Mouse (Mus musculus) heart, adult 11 months (tissue): Measurements from ENCODE around the gene Trim11.
A peak's percentile ranks its signal among the peaks of the same experiment; 100 is the strongest.

Experiments
- DNase-seq: peaks from one replicate; pipeline ENCODE4 v3.0.0; 2022

Trim11 gene

GRCm38 (mm10) chr11:58957226-58957914 lies 20.5 kb upstream of the Trim11 start:
- DNase-seq: peak; percentile 86

GRCm38 (mm10) chr11:58958536-58958935 lies 19.4 kb upstream of the Trim11 start:
- DNase-seq: peak; percentile 67

- peak; percentile 88 for DNase-seq
Measured at GRCm38 (mm10) chr11:58959186-58959825, 18.6 kb upstream of the Trim11 start.

GRCm38 (mm10) chr11:58959921-58960465 lies 17.9 kb upstream of the Trim11 start:
- peak; percentile 99 for DNase-seq

GRCm38 (mm10) chr11:58961364-58962177 lies 16.3 kb upstream of the Trim11 start:
- DNase-seq: peak; percentile 91

GRCm38 (mm10) chr11:58963543-58963942 lies 14.3 kb upstream of the Trim11 start:
- peak; percentile 94 for DNase-seq

GRCm38 (mm10) chr11:58964216-58964615 lies 13.7 kb upstream of the Trim11 start:
- peak; percentile 64 for DNase-seq

- DNase-seq: peak; percentile 91
Measured at GRCm38 (mm10) chr11:58965001-58965760, 12.7 kb upstream of the Trim11 start.

GRCm38 (mm10) chr11:58967346-58967745 lies 10.5 kb upstream of the Trim11 start:
- DNase-seq: peak; percentile 22

GRCm38 (mm10) chr11:58968551-58968950 lies 9.3 kb upstream of the Trim11 start:
- DNase-seq: peak; percentile 91

- DNase-seq: peak; percentile 66
Measured at GRCm38 (mm10) chr11:58969027-58969426, 8.9 kb upstream of the Trim11 start.

GRCm38 (mm10) chr11:58969659-58970058 lies 8.2 kb upstream of the Trim11 start:
- no peak for DNase-seq

GRCm38 (mm10) chr11:58970831-58971530 lies 6.9 kb upstream of the Trim11 start:
- DNase-seq: peak; percentile 83

GRCm38 (mm10) chr11:58971796-58972195 lies 6.1 kb upstream of the Trim11 start:
- DNase-seq: peak; percentile 80

GRCm38 (mm10) chr11:58974414-58974813 lies 3.5 kb upstream of the Trim11 start:
- peak; percentile 72 for DNase-seq

- DNase-seq: peak; percentile 88
Measured at GRCm38 (mm10) chr11:58977150-58977549, 743 bp upstream of the Trim11 start.

GRCm38 (mm10) chr11:58977607-58978026 lies 276 bp upstream of the Trim11 start:
- DNase-seq: no peak

GRCm38 (mm10) chr11:58978706-58979030 lies 775 bp downstream of the Trim11 start:
- no peak for DNase-seq

GRCm38 (mm10) chr11:58979183-58979582 lies 1.3 kb downstream of the Trim11 start:
- no peak for DNase-seq

GRCm38 (mm10) chr11:58979661-58980060 lies 1.8 kb downstream of the Trim11 start:
- DNase-seq: peak; percentile 97

- DNase-seq: peak; percentile 92
Measured at GRCm38 (mm10) chr11:58980381-58980990, 2.6 kb downstream of the Trim11 start.
